Mouse (Mus musculus) neural tube, embryonic 14.5 days (tissue): ENCODE data around the gene Tymp. TPM values are rescaled to one million over a fixed set of nuclear protein-coding genes. Genes with fewer than 3 reads are reported as not detected.

Experiments
- ATAC-seq: fragments of 200-750 bp; cut with Nextera tagmentation; 2 replicates; pipeline ENCODE4 v1.8.0; 2017; ENCODE audit warnings: low read depth, mild to moderate bottlenecking, moderate TSS enrichment, moderate library complexity
- H3K27ac ChIP-seq: fragments of 300-500 bp; sonication (generic); 2 replicates; pipeline ENCODE4 v1.5.1; 2014; ENCODE audit warnings: low read depth, mild to moderate bottlenecking, control low read depth, low read length, moderate library complexity, mixed read lengths
- H3K27me3 ChIP-seq: fragments of 300-500 bp; sonication (generic); 2 replicates; pipeline ENCODE4 v1.6.1; 2014; ENCODE audit warnings: low read length; ENCODE audit not compliant: control insufficient read depth, insufficient read depth
- H3K36me3 ChIP-seq: fragments of 300-500 bp; sonication (generic); 2 replicates; pipeline ENCODE4 v1.6.1; 2014; ENCODE audit warnings: low read length, mixed read lengths; ENCODE audit not compliant: control insufficient read depth, insufficient read depth
- H3K4me1 ChIP-seq: fragments of 300-500 bp; sonication (generic); 2 replicates; pipeline ENCODE4 v1.6.1; 2014; ENCODE audit warnings: low read length; ENCODE audit not compliant: control insufficient read depth, insufficient read depth
- H3K4me2 ChIP-seq: fragments of 300-500 bp; sonication (generic); 2 replicates; pipeline ENCODE4 v1.6.1; 2014; ENCODE audit warnings: mild to moderate bottlenecking, low read depth, low read length, control low read depth
- H3K4me3 ChIP-seq: fragments of 300-500 bp; sonication (generic); 2 replicates; pipeline ENCODE4 v1.5.1; 2014; ENCODE audit warnings: low read depth, low read length, control low read depth, mixed read lengths
- H3K9ac ChIP-seq: fragments of 300-500 bp; sonication (generic); replicated peaks from 2 replicates; pipeline ENCODE4 v1.6.1; 2014; ENCODE audit warnings: low read depth, mild to moderate bottlenecking, control low read depth, low read length, mixed read lengths
- H3K9me3 ChIP-seq: fragments of 300-500 bp; sonication (generic); 2 replicates; pipeline ENCODE4 v1.6.1; 2016; ENCODE audit warnings: low read length; ENCODE audit not compliant: control insufficient read depth
- WGBS: fragments of 180-500 bp; shearing (Covaris S2); extraction: QIAGEN DNeasy Blood & Tissue Kit; methylation state at CpG from one replicate; pipeline ENCODE4 v1.1.7; 2014; 5-methylcytosine and 5-hydroxymethylcytosine counted together
- polyA plus RNA-seq: library from polyadenylated mRNA; unstranded; fragments of >200 nt; fragmentation: Nextera tagmentation; extraction: Ambion mirVana; gene quantifications from 2 replicates; pipeline ENCODE4 v1.2.1, GENCODE M21; 2014

Gene Tymp
- polyA plus RNA-seq, 1 experiment from 2014 or later, result 3.7 TPM

DNA sequence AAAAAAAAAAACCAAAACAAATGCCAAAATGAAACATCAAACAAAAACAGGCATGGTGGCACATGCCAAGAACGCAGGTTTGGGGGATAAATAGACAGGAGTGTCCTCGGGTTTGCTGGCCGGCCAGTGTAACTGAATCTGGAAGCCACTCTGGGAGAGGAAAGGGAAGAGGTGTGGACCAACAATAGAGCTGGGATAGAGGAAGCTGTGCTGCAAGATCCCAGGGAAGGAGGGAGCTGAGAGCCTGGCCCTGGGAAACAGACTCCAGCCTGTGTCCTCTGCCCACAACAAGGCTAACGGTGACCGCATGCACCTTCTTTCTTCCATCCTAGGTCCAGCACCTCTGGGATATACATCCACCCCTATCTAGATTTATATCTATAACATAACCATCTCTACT is 26.4 kb downstream of the Tymp start:
- Histone ChIP-seq H3K4me1 (peaks cover 8% of the 10 kb centered on the region; the same call in 1 of the 2 replicates), H3K4me2 (no peak overlapping the region), H3K36me3 (peaks cover 21% of the 10 kb centered on the region), H3K9me3 (no peaks in the 10 kb centered on the region), H3K27ac (no peak overlapping the region), H3K27me3 (no peaks in the 10 kb centered on the region), H3K4me3 (no peak overlapping the region), H3K9ac (no peak overlapping the region)
- WGBS, result 93% methylated on average over 5 of the region's 5 CpGs
- ATAC-seq, result no peak

DNA sequence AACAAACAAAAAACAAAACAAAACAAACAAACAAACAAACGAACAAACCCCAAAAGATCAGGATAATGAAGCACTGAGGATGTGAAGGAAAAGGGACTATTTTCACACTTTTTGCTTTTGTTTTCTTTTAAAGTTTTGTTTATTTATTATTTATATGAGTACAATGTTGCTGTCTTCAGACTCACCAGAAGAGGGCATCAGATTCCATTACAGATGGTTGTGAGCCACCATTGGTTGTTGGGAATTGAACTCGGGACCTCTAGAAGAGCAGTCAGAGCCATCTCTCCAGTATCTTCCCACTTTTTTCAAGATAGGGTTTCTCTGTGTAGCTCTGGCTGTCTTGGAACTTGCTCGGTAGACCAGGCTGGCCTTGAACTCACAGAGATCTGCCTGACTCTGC is 33.5 kb downstream of the Tymp start:
- Histone ChIP-seq H3K27me3 (no peaks in the 10 kb centered on the region), H3K9ac (no peak overlapping the region), H3K4me1 (no peaks in the 10 kb centered on the region), H3K36me3 (no peaks in the 10 kb centered on the region), H3K27ac (no peak overlapping the region), H3K9me3 (no peaks in the 10 kb centered on the region), H3K4me2 (no peak overlapping the region), H3K4me3 (no peak overlapping the region)
- WGBS, result 97% methylated on average over 3 of the region's 3 CpGs
- no peak for ATAC-seq

DNA sequence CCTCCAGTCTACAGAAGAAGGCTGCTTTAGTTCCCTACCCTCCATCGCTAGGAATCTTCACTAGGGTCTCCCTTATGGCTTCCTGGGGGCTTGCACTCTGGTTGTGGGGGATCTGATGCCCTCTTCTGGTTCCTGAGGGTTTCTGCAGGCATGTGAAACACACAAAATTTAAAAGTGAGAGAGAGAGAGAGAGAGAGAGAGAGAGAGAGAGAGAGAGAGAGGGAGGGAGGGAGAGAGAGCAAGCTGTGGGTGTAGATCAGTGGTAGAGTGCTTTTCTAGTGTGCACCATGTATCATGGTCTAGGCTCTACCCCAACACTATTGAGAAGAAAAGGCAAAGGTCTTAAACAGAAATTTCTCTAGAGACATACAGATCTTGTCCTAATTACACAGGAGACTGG is 35.2 kb downstream of the Tymp start:
- no peak for ATAC-seq
- 47% methylated on average over 1 of the region's 1 CpGs for WGBS

DNA sequence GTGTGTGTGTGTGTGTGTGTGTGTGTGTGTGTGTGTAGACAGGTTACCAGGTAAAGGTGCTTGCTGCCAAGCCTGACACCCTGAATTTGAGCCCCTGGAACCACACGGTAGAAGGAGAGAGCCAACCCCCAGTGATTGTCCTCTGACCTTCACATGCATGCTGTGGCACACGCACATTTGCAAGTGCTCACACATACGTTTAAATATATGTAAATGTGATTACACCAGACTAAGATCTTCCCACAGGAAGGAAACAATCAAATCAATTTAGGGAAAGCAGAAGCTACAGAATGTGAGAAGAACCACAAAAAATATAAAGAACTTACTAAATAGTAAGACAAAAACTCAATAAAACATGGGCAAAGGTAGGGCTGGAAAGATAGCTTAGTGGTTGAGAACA is 36.7 kb downstream of the Tymp start:
- Histone ChIP-seq H3K9ac (no peak overlapping the region), H3K4me3 (no peak overlapping the region), H3K4me2 (no peak overlapping the region), H3K36me3 (no peaks in the 10 kb centered on the region), H3K27me3 (no peaks in the 10 kb centered on the region), H3K4me1 (no peaks in the 10 kb centered on the region), H3K27ac (no peak overlapping the region), H3K9me3 (no peaks in the 10 kb centered on the region)
- 90% methylated on average over 3 of the region's 3 CpGs for WGBS
- no peak for ATAC-seq

More for the DNA sequence above, 35.2 kb downstream of the Tymp start:
- H3K9me3 ChIP-seq, result no peaks in the 10 kb centered on the region
- no peak overlapping the region for H3K4me2 ChIP-seq
- no peaks in the 10 kb centered on the region for H3K4me1 ChIP-seq
- H3K27me3 ChIP-seq, result no peaks in the 10 kb centered on the region
- no peak overlapping the region for H3K4me3 ChIP-seq
- no peak overlapping the region for H3K27ac ChIP-seq
- no peak overlapping the region for H3K9ac ChIP-seq
- H3K36me3 ChIP-seq, result no peaks in the 10 kb centered on the region

DNA sequence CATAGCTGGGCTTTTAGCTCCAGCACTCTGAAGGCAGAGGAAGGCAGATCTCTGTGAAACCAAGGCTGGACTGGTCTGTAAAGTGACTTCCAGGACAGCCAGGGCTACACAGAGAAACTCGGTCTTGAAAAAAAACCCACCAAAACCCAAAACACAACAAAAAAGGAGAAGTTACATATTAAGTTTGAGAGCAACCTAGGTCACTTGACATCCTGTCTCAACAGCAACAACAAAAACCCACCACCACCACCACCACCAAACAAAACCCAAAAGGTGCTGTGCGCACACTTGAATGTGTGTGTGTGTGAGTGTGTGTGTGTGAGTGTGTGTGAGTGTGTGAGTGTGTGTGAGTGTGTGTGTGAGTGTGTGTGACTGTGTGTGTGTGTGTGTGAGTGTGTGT is 37.1 kb downstream of the Tymp start:
- Histone ChIP-seq H3K36me3 (no peaks in the 10 kb centered on the region), H3K9ac (no peak overlapping the region), H3K27me3 (no peaks in the 10 kb centered on the region), H3K4me2 (no peak overlapping the region), H3K4me1 (no peaks in the 10 kb centered on the region), H3K27ac (no peak overlapping the region), H3K9me3 (no peaks in the 10 kb centered on the region), H3K4me3 (no peak overlapping the region)
- 96% methylated on average over 2 of the region's 2 CpGs for WGBS
- no peak for ATAC-seq

DNA sequence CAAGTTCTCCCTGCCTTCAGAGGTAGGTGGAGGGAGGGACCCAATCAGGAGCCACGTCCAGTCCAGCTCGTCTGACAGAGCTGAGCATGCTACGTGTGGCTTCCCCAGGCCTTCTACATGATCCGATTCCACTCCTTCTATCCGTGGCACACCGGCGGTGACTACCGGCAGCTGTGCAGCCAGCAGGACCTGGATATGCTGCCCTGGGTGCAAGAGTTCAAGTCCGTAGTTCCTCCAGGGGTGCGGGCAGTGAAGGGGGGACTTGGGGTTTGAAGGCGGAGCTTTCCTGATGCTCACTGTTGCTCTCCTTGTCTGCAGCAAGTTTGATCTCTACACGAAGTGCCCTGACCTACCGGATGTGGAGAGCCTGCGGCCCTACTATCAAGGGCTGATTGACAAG is 40.4 kb downstream of the Tymp start:
- Histone ChIP-seq H3K9me3 (no peaks in the 10 kb centered on the region), H3K9ac (no peak overlapping the region), H3K27ac (no peak overlapping the region), H3K27me3 (no peaks in the 10 kb centered on the region), H3K4me2 (no peak overlapping the region), H3K36me3 (no peaks in the 10 kb centered on the region), H3K4me1 (no peaks in the 10 kb centered on the region), H3K4me3 (no peak overlapping the region)
- WGBS, result 87% methylated on average over 14 of the region's 14 CpGs
- ATAC-seq, result no peak

DNA sequence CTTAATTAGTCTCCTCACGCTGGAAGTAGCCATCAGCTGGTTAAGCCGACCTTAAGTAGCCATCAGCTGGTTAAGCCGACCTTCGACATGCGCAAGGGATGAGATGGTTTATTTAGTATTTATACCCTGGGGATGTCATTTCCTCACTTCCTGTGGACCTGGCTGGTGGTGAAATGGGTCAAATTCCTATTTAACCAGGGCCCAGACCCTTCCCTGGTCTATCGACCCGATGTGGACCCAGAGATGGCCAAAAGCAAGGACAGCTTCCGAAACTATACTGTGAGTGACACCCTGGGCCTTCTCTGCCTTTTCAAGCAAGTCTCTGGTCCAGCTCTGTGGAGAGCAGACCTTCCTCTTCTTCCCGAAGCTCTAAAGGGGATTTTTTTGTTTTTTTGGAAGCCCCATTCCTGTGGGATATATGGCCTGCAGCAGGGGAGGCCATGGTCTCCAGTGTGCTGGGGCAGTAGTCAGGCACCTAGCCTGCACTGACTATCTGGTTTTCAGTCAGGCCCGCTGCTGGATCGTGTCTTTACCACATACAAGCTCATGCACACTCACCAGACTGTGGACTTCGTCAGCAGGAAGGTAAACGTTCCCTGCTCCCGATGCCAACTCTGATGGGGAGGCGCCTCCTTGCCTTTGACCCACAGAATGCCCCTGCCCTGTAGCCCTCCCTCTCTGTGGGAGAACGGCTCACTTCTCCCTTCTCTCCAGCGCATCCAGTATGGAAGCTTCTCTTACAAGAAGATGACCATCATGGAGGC is 41.9 kb downstream of the Tymp start:
- no peaks in the 10 kb centered on the region for H3K36me3 ChIP-seq
- 86% methylated on average over 17 of the region's 17 CpGs for WGBS
- no peaks in the 10 kb centered on the region for H3K4me1 ChIP-seq

DNA sequence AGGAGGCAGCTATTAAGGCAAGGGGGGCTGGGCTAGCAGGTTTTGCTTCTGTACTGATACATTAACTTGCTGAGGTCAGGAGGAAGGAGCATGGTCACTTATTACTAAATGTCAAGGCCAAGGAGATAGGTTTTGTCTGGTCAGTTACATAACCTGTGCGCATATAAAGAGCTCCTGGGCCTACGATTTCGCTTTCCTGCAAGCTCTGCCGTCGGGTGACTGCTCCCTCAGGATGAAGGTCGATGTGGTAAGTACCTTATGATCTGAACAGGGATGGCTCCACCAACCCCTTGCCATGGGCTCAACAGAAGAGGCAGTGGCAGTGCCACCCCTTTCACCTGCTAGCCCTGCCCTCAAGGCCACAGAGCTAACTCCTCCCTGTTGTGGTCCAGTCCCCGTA is 42.6 kb downstream of the Tymp start, which contains the start of gene Miox:
TSS of gene Miox (plus strand) at position 128 of the 400 bp plus-strand sequence.
- ATAC-seq, result no peak
- Histone ChIP-seq H3K27me3 (no peaks in the 10 kb centered on the region), H3K4me2 (no peak within 1 kb of the TSS), H3K4me3 (no peak within 1 kb of the TSS), H3K36me3 (no peaks in the 10 kb centered on the region), H3K4me1 (no peaks in the 10 kb centered on the region), H3K27ac (no peak within 1 kb of the TSS), H3K9me3 (no peaks in the 10 kb centered on the region), H3K9ac (no peak within 1 kb of the TSS)
- 93% methylated on average over 7 of the region's 7 CpGs for WGBS

More for the DNA sequence above, 41.9 kb downstream of the Tymp start:
- H3K27me3 ChIP-seq, result no peaks in the 10 kb centered on the region
- H3K27ac ChIP-seq, result no peak overlapping the region
- H3K9me3 ChIP-seq, result no peaks in the 10 kb centered on the region
- H3K4me3 ChIP-seq, result no peak overlapping the region
- no peak overlapping the region for H3K9ac ChIP-seq
- H3K4me2 ChIP-seq, result no peak overlapping the region
- no peak for ATAC-seq

DNA sequence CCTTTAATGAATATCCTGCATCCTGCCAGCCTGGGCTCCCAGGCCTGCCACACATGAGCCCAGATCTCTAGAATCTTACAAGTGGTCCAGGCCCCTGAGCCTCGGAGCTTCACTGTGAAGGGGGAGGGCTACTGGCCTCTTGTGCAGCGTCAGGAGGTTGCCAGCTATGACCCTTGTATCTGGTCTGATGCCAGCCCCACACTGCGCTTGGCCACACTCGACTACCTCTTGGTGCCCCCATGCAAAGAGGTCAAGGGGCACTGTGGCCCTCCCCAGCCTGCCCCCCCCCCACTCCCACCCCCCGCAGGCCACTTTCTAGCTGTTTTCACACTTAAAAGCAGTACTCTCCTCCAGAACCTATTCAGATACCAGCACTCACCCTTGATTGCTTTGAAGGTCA is 50.4 kb downstream of the Tymp start:
- H3K4me2 ChIP-seq, result no peak overlapping the region
- no peak overlapping the region for H3K4me3 ChIP-seq
- ATAC-seq, result no peak
- H3K4me1 ChIP-seq, result no peaks in the 10 kb centered on the region
- WGBS, result 69% methylated on average over 5 of the region's 5 CpGs
- H3K36me3 ChIP-seq, result no peaks in the 10 kb centered on the region
- H3K27ac ChIP-seq, result no peak overlapping the region
- no peak overlapping the region for H3K9ac ChIP-seq
- no peaks in the 10 kb centered on the region for H3K27me3 ChIP-seq
- no peaks in the 10 kb centered on the region for H3K9me3 ChIP-seq
